Mouse (Mus musculus) fat pad, adult 2 months (tissue): ENCODE results near the gene Ankrd33.
A peak's percentile ranks its signal among the peaks of the same experiment; 100 is the strongest.

Source experiments
- DNase-seq: peaks from one replicate; pipeline ENCODE4 v3.0.0-alpha.2; 2011; ENCODE audit warnings: low read depth, low spot score; ENCODE audit errors: extremely low read depth

Ankrd33 gene

DNA sequence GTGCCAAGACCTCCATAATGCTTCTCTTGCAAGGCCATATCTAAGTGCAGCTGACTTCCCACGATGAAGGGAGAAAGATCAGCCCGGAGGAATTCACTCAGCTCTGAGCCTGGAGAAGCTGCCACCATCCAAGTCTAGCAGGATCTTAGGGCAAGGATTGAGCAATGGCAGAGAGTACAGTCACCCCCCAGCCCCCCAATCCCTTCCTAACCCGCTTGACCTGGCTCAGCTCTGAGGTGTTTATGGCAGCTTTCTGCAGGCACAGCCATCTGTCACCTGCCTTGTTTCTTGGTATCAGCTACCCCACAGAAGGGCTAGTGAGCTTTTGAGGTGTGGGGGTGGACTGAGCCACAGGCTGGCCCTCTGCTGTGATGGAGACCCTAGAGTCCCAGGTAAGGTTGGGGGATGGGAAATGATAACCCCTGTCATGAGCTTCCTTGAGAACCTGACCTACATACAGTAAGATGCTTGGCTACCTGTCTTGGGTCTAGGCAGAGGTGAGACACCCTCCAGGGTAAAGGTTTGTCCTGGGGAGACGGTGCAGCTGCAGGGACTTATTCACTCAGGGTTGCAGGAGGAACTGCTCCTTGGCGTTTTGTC is at the start of gene Ankrd33:
Gene Ankrd33 (plus strand): TSS at position 245 of the 600 bp plus-strand sequence.
- no peak for DNase-seq

DNA sequence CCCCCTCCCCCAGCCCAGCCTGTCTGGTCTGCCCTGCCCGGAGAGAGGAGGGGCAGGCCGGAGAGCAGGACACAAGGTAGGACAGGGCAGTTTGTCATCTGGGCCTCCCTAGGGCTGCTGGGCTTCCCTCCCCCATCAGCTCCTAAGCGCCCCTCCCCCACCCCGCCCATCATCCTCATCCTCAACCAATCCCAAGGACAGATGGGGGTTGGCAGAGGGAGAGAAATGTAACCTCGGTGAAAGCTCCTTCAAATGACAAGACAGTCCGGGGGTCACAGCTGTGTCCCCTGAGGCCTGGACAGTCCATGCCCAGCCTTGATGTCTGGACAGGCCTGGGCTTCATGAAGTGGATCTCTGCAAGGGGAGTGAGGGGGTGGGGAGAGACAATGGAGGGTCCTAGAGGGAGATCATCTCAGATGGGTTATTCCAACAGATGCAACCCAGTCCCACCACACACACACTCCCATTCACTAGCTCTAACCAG is 49.1 kb upstream of the Ankrd33 start:
- no peak for DNase-seq

DNA sequence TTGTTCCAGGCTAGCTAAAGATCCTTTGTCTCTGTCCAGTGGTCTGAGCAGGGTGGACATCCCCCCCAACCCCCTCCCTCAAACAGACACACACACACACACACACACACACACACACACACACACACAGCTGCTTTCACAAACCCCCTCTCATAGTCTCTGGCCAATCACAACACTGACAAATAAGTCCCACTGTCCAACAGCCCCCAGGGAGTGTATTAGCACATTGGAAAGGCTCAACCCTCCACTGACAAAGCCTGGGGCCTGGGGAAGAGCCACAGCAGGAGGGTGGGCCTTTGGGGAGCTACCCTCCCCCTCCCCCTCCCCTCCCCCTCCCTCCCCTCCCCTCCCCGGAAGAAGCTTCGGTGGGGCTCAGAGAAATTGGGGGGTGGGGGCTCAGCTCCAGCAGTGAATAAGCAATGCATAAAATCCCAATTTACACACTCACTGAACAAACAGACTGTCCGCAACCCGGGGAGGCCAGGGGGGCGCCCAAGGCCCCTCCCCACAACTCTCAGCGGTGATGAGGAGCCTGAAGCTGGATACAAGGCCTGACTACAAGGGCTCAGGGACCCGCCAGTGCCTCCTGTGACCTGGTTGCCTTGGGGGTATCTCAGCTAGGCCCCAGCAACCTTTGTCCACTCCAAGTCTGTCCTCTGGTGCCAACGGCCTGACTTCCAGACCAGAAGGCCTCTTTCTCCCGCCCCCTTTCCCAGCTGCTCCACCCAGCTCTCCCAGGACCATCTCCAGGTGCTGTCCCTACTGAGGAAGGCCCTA is 48.4 kb upstream of the Ankrd33 start:
- no peak for DNase-seq

DNA sequence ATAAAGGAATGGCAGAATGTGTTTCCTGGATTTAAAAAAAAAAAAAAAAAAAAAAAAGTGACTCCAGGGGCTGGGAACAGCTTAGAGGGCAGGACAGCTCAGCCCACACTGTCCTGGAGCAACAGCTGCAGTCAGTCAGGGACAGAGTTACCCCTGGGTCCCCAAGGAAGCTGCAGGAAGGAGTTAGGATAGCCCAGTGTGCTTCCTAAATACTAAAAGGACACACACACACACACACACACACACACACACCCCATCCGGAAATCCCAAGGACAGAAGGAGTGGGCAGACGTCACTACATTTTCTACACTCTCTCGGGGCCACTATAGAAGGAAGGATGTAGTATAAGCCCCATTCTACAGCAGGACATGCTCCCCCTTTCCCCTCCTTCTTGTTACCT is 47.5 kb upstream of the Ankrd33 start:
- no peak for DNase-seq

DNA sequence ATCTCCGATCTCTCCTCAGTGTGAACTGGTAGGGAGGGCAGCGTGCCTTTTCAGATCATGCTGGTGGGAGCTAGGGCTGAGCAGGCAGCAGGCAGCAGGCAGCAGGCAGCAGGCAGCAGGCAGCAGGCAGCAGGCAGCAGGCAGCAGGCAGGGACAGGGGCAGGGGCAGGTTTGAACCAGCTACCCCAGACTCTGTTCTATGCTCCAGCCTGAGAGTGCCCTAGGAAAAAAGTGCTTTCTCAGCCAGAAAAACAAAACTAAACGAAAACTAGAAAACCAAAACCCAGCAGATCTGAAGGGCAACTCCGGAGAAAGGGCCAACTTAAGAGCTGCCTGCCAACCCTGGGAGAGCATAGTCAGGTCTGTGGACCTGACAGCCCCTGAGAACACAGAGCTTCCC is 46.9 kb upstream of the Ankrd33 start:
- no peak for DNase-seq

DNA sequence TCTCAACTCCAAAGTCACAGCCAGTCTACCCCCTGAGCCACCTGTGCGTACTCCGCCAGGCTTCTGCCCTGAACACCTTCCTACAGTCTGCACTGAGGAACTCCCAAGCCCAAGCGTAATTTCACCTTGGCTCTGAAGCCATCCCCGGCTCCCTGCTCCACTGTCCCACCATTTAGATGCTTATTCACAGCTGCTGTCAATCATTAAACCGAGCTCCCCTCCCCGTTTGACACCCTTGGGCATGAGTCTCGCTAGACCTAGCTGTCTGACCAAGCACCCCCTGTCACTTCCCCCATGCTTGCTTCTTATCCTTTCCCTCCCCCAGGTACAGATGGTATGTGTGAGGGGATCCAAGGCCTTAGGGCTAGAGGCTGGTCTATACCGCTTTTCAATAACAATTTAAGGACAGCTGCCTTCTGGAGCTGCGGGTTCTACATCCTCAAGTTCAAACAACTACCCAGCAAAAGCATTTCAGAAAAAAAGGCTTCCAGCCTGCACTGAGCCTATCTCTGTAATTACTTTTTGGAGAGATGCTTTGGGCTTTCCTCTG is 45.8 kb upstream of the Ankrd33 start:
- DNase-seq: no peak

DNA sequence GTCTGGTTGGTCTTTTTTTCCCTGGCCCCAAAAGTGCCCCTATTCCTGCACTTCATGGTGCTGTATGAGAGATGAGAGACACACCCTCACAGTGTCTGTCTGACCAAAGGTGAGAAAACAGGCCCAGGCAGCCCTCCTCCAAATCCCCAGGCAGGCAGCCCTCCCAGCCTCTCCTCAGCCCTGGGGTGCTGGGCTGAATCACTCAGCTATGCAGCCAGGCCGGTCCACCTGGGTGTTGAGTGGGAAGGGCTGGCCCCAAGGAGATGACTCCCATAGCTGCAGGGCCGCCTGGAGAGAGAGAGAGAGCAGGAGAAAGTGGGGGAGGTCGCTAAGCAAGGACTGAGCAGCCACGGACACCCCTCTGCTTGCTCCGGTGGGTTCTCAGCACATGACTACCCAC is 44.8 kb upstream of the Ankrd33 start:
- DNase-seq: peak; percentile 61

DNA sequence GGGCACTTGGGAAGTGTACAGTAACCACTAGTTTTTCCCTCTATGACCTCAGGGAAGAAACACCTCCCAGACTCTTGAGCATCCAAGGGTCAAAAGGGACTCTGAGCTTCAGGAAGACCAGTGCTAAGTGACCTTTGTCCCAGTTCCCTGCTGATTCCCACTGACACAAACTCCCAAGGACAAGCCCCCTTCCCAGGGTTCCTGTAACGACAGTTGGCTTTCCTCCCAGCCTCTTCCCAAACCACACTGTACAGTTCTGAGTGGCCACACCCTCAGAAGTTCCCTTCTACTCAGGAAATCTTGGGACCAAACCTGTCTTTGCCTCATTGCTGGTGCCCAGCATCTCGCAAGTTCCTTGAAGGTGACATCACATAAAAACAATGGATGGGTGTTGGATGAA is 42.8 kb upstream of the Ankrd33 start:
- DNase-seq: no peak

DNA sequence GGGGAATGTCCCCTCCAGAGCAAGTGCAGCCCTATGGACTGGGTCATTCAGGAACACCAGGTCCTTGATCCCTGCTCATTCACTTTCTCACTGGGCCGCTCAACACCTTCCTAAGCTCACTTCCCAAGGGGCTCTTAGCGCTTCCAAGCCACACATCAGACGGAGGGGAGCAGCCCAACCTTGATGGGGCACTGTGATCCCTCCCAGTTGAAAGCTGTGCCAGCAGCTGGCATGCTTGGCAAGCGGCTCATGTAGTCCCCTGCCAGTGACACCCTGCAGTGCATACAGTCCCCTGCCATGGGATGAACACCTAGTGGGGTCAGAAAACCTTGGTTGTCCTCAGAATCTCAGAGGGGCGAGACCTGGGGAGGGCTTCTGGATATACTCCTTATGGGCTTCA is 41.5 kb upstream of the Ankrd33 start:
- no peak for DNase-seq

DNA sequence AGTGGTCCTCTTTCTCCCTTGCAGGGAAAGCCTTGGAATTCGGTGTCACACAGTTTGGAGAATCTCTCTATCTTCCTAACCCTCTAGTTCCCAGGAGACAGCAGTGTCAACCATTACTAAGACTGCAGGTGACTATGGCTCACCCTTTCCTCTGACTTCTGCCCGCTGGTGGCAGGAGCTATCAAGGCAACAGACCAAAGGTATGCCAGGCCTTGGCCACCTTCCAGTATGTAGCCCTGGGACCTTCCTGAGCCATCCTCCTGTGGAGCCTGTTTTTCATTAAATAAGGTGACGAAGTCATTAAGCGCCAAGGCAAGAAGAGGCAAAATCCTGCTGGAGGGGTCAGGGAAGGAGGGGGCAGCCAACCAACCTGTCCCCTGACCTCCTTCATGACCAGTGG is 40.4 kb upstream of the Ankrd33 start:
- DNase-seq: peak; percentile 76

DNA sequence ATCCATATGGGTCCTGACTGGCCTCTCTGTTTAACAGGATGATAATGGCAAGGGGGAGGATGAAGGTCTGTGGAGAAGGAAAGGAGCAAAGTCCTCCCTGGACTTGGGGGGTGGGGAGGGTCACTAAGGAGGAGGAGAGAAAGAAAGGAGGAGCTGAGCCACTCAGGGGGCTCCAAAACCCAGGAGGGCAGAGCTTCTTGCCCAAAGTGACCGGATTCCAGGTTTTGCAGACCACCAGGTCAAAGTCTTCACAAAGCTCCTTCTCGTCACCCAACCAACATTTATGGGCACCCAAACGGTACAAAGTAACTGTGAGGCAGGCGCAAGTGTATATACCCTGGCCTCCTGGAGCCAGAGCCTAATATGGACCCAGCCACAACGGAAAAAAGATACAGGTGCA is 39.9 kb upstream of the Ankrd33 start:
- DNase-seq: no peak

DNA sequence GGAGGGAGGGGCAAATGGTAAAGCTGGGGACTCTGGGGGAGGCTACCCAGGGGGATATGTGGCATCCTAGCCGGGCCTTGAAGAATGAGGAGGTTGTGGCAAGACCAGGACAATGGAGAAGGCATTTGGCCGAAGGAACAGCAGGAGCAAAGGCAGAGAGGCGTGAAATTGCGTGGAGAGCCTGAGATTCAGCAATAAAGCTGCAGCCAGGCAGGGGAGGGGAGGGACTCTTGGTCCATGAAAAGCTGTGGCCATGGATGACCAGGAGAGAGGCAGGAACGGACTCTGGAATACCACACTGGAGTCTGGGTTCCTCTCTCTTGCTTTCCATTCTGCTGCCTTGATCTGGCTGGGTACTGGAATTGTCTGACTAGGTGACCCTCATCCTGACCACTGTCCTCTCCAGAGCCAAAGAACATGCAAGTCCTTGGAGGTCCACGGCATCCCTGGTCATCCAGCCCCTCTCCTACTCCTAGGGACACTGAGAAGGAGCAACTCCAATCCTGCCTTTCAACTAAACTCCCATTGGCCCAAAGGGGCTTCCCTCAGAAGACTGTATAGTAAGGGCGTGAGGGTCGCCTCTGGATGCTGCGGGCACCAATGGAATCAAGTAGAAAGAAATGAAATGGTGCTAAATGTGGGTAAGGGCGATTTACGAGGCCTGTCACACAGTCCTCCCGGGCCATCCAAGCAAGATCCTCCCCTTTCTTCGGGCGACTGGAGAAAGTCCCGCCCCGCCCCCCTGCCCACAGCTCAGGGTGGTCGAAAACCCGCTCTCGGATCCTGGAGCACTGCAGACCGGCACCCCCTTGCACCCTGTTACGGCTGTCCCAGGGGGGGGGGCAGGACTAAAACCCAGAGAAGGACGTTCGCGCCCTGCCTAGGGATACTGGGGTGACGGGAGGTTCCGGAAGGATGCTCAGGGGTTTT is 39.2 kb upstream of the Ankrd33 start:
- DNase-seq: no peak

DNA sequence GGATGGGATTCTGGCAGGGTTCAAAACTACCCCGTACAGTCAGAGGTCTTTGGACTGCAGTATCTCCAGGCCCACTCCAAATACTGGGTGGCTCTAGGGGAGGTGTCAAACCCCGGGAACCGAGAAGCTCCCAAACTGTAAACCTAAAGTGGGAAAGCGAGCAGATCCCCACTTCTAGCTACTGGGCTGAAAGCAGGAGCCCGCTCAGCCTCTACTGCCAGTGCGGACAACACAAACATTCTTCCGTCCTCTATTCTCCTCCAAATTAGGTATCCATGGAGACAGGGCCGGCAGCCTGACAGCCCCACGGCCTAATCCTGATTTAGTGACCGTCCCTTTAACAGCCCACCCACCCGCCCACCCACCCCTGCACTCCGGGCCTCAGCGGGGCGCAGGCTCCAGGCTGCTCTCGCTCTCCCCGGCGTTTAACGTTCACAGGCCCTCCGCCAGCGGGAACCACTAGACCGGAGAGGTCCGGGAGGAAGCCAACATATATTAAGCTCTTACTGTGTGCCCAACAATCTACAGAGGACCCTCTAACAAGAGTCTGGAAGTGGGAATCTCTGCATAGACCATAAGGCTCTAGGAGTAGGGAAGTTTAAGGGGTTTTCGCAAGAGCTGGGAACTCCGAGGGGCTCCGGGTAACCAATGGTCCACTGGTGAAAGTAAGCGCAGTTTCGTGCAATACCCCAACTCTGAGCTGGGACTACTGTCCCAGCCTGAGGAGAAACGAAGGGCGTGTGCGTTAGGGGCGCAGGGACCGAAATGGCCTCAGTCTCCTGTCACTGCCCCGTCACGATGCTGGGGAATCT is 38.3 kb upstream of the Ankrd33 start:
- DNase-seq: no peak

DNA sequence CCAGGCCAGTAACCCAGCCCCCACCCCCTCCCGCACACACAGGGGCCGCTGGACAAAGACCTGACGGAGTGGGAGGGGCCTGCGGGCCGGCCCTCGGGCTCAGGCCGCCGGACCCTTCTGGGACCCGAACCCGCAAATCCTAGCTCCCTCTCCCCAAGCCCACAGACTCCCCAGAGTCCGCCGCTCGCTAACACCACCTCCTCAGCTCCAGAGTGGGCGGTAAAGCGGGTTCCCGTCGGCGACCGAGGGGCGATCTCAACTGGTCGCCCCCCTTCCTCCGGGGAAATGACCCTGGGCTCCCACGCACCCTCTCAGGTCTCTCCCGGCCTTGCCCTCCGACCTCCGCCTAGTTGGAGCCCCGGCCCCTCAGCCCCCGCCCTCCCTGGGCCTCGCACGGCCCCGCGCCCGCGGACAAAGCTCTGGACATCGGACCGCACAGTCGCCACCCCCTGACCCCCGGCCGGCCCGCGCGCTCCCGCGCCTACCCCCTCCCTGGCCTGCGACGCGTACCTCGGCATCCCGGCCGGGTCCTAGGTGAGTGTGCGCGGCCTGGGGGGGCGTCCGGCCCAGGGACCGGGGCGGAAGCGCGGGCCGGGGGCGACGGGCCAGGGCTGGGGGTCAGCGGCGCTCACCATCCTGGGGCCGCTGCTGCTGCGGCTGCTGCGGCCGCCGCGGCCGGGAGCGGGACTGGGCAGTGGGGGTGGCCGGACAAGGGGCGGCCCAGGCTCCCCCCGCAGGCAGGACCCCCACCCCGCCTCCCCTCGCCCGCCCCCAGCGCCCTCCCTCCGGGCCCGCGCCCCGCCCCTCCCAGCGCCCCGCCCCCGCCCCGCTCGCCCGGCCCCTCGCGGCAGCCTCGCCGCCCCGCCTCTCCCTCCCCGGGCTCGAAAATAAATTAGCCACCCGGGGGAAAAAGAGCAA is 37.5 kb upstream of the Ankrd33 start, which contains the start of gene Fignl2:
Gene Fignl2 (minus strand): TSS at position 755 of the 918 bp plus-strand sequence.
- DNase-seq: no peak

DNA sequence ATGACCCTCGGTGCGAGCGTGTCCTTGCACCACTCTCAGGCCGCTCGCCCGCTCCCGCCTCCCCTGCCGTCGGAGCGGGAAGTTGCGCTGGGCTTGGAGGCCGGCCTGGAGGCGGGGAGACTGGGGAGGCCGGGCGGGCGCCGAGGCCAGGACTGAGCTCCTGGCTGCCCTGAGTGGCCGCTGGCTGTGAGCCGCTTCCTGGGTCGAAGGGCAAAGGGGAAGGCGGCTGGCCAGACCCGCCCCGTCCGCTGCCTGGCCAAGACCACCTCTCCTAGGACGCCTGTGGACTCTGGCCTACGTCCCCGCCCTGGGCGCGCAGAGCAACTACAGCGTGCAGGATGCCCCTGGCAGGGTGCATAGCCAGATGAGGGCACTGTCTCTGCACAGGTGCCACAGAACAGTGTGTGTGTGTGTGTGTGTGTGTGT is 36.8 kb upstream of the Ankrd33 start:
- no peak for DNase-seq

DNA sequence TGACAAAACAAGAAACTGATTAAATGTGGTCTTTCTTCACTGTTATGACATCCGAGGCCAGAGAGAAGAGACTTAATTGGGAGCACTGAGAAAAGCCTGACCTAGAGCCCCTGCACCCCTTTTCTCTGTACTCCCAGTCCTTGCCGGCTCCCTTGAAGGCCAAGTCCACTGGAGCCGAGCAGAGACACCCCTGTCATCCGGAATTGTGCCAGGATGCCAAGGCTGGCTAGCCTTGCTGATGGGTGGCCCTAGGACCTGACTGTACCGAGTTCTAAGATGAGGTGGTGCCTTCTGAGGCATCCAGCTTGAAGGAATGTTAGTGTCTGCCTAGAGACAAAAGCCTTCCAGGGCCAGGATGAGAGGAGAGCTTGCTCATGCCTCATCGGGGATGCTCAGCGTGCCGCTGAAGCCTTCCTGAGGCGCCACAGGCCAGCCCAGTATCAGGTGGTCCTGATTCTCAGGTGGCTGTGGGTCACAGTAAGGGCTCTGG is 35.5 kb upstream of the Ankrd33 start:
- no peak for DNase-seq

DNA sequence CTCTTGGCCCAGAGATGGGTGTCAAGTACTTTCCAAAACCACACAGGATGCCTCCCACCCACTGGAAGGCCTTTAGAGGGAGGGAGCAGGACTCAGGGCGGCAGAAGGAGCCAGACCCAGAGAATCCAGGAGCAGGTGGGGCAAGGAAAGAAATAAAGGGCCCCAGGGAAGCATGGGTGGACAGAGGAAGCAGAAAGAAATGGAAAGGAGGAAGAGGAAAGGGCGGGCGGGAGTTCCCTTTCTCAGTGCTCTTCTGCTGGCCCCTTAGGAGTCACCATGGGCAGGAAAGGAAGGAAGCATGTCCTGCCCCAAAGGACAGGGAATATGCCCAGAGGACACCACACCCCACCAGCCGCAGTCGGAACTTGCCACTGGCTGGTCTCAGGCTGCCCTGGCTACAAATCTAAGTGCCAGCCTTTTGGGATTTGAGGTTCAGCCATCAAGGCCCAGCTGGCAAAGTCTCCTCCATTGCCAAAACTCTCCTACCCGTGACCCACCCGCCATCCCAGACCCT is 34.5 kb upstream of the Ankrd33 start:
- no peak for DNase-seq

DNA sequence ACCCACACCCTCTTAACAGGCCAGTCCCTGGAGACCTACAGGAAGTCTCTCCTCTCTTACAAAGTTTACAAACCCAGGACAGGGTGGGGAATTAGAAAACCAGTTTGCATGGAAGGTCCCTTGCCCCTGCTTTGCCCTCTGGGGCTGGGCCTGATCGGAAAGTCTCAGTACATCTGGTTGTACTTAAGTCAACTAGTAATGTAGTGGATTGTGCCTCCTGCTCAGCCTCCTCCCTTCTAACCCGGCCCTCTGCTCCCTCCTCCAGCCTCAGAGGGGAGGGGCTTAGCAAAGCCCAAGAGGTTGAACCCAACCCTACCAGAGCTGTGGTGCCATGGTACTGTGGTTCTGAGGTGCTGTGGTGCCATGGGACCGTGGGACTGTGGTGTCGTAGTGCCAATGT is 33.3 kb upstream of the Ankrd33 start:
- DNase-seq: no peak

DNA sequence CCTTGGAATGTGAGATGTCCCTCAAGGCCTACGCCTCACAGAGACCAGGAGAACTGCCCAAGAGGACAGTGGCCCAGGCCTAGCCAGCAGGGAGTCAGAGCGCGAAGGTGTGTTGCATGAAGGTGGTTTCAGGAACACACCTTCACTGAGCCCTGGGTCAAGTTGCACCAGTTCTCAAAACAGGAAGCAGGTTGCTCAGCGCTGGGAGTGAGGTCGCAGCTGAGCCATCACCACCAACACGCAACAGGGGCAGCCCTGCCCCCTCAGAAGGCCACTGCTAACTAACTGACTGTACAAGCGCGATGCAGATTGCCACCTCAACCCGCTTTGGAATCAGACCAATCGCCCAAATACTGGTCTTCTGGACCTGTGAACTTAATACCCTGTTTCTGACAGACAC is 31.1 kb upstream of the Ankrd33 start:
- DNase-seq: no peak
